Mouse (Mus musculus): ENCODE results near the gene Nr2f2.
A peak's percentile ranks its signal among the peaks of the same experiment; 100 is the strongest.

The Nr2f2 gene

DNA sequence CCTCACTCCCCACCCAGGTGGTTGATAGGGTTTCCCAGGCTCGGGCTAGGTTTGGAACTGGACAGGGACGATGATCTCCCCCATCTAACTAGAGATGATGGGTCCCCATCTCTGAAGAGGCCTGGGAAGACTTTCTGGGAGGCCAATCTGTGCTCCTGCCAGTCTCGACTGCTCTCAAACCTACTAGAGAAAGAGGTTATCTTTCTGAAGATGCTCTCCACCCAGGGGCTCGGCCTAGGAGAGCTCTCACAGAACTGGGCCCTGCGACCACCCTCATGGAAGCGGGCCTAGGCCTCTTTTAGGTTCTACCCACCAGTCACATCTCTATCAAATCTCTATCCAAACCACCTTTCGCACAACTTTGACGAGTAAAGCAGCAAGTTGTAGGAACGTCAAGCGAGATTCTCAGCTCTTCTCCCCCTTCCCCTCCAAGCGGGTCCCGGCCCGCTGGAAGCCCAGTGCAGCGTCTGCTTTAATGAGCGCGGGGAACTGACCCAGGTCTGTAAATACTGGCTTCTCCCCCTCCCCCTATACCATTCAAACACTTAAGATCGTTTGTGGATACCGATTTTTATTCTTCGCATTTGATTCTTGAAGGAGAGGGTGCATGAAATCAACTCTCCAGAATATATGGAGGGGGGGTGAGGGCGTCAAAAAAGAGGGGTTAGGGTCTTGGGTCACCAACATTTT is 16.4 kb downstream of the Nr2f2 start:
- DNase-seq: no peak

DNA sequence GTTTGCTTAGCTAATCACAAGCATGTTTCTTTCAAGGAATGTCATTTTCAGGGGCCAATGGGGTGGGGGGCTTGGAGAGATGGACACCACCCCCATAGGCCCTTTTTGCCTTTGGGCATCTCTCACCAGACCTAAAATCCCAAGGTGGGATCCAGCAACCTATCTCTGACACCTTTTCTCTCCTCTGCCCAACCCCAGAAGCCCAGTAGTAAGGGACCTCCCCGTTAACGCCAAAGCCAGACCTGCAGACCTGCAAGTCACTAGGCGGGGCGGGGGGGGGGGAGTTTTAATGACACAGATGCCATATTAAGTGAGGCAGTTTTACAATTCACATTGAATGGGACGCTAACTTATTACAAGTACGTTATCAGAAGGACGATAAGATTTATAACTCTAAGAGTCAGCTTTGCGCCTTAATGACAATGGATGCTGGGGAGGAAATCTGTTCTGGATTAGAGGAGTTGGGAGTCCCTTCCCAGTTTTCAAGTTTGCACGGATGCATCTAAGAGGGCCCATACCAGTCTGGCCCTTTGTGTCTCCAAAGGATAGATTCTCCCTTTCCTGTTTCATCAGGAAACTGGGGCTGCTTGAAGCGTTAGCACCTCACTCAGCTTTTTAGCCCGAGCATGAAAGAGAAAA is 17.4 kb downstream of the Nr2f2 start:
- no peak for DNase-seq

DNA sequence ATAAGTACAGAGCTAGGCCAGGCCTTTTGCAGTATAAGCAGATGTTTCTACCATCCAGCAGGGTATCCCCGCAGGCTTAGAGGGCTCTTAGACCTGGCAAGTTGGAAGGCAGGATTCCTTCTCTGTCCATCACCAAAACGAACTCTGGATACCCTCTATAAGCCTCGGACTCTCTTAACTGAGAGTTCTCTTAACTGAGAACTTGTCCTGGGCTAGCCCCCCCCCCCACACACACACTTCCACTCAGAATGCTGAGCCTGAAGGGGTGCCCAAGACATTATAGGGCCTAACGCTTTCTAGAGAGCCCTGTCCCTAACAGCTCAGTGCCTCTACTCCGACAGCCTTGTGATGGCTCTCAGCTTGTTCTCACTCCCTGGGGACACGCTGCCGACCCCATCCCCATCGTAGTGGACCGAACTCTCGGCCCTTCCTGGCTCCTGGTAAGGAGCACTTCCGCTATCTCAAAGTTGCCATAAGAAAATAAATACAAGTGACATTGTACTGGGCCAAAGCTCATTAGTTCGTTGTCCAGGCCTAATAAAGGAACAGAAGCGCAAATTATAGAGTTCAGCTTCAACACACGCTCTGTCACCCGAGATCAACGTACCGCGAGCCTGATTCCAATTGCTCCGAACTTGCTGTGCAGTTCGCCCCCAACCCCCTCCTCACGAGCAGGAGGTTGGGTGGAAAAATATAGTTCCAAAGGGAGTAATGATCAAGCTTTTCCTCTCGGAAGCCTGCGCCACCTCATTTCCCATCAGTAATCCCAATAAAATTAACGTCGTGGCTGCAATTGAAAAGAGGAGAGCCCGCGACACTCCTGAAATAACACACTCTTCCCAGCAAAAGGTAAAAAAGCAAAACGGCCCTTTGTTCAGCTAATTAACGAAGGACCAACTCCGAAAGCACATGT is 18.2 kb downstream of the Nr2f2 start:
- no peak for DNase-seq

DNA sequence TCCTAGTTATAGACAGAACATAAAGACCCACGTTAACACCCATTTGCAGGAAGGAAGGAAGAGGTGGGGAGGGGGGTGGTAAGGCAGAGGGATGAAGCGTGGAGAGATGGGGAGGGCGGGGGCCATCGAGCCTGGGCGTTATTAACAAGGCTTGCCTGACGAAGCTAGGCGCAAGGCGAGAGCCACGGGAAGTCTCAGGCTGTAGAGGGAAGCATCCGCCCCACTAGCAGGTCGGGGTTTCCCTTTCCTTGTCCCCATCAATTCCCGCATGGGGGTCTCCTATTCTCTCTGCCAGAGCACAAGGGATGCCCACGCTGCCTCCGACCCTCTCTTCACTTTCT is 18.9 kb downstream of the Nr2f2 start:
- DNase-seq: no peak

DNA sequence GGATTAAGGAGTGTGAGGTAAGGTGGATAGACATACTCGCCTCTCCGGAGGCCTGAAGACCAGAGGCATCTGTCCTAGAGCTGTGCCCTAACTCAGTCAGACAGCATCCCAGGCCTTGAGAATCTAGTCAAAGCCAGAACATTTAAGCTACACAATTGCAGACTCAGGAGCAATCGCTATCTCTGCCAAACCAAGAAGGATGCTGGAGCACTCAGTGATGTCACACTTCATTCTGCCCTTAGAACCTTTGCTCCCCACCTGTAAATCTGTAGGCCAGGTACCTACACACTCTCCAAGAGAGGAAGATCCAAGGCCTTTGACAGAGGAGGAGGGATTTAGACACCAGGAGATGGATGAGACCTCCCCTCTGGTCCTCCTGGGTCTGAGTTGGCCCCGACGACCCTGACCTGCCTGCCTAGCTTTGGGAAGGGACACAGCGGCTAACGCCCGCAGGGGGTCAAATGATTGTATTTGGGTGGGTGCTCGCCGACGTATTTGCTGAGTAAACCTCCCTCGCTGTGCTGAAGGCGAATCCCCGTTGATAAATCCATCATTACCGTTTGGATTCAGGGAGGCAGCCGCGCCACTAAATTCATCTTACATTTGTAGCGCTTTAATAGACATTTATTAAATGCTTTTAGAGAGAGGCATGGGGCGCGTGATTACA is 19.5 kb downstream of the Nr2f2 start:
- DNase-seq: no peak

DNA sequence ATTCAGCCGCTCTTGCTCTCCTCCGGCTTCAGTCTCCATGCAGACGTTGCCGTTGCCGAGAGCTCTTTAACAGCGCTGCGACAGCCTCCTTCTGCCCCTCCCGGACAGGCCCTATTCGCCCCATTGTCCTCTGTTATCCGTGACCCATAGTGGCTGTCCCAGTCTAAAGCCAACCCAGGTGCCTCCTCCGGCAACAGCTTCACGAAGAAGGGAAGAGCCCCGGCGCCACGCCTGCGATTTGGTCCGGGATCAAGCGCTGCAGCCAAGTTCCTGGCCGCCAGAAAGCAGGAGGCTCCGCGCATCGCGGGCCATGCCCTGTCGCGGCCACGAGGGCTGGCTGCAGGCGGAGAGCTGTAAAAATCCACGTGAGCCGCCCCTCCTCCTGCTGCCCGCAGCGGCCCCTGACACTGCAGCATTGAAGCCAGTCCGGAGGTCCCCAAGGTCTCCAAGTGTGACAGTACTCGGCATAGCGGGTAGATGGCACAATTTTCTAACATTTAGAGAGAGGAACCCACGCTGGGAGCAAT is 20.5 kb downstream of the Nr2f2 start:
- no peak for DNase-seq

DNA sequence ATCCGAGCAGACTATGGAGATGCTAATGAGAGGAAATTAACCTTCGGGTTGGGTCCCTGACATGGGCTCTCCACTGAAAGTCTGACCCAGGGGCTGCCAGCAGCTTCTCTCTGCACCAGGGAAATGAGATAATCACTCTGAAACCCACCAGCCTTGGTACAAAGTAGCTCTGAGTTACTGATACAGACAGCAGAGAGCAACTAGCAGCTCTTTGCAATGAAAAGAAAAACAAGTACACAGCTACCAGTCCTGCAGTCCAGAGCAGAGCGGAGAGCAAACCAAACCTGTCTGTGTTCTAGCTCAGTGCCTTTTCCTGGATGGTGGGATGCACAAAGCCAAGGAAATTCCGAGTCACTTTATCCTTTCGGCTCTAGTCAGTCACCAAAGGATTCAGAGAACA is 23.1 kb downstream of the Nr2f2 start:
- DNase-seq: no peak

DNA sequence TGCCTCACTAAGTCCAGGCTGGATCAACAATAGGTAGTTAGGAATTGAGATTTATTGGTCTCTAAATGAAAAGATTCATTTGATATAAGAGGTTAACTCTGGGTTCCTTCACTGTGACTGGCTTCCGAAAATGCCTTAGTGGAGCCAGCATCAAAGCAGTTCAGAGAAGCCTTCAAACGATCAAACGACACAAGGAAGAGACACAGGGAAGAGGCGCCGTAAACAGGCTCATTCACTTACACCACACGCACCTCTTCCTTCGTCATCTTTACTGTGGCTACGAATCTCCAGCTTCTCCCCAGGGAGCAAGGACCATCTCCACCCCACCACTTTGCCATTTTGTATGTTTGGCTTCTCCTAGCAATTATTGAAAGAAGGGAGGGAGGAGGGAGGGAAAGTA is 23.8 kb downstream of the Nr2f2 start:
- DNase-seq: no peak

DNA sequence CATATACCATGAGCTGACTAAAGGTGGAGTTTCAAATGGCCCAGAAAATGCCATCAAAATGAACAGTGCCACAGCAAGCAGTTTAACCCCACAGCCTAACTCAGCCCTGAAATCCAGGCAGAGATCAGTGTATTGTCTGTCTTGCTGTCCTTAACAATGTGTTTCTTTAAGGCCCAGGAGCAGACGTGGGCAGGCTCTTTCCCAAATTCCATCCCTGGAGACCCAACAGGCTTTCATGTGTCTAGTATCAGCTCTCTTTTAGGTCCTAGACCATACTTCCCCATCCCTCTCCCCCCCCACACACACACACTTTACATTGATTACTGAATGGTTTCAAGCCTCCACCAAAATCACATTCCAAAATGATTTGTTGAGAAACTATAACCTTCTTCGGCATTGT is 24.5 kb downstream of the Nr2f2 start:
- DNase-seq: no peak

DNA sequence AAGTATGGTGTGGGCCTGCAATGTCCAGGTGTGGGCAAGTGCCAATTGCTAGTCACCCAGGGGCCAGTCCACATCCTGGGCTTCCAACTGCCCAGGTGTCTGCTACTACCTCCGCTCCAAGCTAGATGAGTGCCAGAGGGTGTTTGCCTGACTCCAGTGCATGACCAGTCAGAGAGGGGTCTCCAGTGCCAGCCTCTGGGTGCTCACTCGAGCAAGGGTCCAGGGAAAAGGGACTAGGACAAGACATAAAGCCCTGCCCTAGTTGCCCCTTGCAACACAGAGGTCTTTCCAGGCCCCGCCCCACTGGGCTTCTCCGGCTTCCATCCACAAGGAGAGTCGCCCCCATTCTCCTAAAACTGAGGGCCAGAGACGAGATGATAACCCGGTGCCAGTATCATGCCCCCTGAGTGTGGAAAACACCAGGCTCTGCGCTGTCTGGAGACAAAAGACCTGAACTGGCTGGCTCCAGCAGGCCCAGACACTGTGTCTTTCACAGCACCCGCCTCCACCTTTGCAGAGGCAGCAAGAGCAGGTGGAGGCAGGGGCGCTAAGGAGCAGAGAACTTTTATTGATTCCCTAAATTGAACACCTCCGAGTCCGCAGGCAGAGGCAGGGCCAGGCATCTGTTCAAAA is 26.4 kb downstream of the Nr2f2 start:
- DNase-seq: no peak

DNA sequence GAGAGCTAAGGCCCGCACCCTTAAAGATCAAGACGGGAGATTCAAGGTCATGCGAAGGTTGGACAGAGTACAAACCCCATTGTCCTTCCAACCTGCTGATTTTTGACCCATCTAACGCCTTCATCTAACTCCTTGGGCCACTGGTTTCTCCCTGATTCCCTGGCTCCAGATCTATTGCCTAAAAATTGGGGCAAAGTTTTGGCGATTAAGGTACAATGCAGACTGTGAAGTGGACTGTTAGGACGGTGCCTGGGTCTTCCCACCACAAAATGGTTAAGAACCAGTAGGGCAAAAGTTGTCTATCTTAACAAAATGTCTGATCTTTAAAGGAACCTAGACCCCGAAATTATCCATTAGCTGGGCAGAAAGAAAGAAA is 28.3 kb downstream of the Nr2f2 start:
- DNase-seq: no peak

DNA sequence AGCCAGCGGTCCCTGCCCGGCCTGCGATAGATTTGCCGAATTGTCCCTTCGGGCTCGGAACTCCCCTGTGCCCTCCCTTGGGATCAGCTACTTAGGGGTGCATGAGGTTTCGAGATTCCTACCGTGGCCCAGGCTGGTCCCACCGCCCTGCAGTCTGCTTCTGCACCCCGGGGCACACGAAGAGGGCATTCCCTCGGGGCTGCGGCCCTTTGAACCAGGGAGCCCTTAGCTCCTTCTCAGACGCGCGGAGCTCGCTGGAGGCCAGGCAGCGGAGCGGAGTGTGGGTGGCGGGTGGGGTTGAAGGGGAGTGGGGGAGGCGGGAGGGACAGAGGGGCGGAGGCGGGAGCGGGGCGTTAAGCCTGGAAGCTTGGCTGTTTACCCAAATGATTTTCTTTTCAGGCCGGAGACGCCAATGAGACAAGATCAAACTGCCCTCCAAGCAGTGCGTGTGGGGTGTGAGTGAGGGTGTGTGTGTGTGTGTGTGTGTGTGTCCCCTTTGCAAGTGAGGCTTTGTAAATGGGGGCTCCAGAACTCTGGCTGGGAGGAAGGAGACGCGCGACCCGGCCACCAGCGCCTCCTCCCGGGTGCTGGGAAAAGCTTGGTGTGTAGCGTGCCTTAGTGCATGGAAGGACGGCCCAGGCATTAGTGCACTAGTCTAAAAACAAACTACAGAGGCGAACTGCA is 28.8 kb downstream of the Nr2f2 start:
- DNase-seq: no peak

DNA sequence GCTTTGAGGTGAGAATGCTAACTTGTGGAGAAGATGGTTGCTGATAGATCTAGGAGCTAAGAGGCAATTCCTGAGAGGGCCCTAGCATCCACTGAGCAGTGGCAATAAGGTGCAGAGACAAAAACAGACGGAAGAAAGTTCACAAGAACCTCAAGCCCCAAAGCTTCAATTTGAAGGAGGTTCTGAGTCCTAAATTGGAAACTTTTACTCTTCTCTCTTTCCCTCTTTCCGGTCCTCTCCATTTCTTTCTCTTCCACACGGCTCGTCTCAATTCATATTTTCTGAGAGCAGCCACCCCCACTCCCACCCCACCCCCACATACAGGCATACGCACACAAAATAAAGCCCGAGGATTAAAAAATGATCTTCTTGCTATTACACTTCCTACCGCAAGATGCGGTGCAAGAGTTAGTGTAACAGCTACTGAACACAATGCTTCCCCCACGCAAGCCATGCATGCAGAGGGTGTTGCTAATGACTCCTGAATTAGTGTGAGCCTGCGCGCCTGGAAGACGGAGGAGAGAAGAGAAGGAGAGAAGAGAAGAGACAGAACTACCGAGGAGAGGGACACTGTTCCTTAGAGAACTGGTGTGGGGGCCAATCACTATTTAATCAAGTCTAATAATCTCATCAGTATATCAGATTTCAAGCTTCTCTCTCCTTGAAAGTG is 29.8 kb downstream of the Nr2f2 start:
- no peak for DNase-seq

DNA sequence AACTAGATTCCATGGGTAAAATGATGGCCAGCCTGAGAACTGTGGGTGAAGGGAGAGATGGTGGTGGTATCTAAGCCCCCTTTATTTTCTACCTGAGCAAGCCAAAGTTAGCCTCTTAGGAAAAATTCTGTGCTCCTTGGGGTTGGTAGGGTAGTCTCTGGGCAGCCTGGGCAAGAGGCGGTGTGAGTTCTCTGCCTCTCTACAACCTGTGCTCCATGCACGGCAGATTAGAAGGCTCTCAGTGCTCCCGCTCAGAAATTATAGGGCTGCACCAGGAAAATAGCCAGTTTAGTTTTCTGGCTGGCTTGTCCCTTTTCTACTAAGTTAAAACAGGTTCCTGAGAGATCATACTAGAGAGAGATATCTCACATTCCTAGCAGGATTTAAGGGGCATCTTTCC is 30.4 kb downstream of the Nr2f2 start:
- DNase-seq: no peak

DNA sequence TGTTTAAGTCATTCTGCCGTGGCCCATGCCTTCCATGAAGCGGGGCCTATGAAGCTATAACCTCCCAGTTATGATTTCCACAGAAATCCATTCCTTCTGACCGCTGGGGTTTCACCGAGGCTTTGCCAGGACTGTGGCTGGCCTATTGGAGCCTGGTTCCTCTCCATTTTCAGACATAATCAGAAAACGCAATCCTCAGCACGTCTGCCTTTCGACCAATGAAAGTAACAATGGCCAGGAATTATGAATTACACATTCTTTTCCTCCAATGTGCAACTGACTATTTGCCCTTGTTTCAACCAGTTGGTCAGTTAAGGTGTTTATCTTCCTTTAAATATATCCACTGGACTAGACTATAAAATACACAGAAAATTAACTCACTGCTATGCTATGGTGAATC is 31.1 kb downstream of the Nr2f2 start:
- no peak for DNase-seq

DNA sequence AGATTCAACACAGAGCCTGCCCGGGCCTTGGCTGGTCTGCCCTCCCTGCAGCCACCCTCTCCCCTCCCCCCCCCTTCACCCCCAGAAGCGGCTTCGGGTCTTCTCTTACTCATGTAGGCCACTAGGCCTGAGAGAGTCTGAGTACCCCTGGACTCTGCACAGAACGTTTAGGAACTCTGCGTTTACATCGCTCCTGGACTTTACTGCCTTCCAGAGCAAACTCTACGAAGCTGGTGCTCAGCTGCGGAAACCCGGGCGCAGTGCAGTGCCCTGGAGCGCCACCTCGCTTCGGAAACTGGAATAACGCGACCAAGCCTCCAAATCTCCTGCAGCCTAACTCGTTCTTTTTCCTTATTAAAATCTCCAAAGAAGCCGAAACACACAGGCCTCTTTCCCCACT is 31.7 kb downstream of the Nr2f2 start:
- peak; percentile 54 for DNase-seq

DNA sequence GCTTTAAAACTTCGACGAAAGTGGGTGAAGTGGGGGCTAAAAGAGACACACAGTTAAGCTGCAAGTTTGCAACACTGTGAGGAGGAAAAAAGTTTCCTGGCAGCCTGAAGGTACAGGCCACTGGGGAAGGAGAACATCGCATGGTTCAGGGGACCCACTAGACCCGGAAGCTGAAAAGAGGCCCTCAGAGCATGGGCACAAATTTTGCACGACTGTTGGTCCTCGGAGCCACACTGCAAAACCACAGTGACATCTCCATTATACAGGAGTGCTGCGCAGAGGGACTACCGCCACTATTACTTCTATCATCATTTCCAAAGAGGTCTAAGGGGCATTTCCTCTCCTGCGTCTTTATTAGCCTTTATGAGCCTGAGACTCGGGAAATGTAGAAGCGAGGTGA is 32.7 kb downstream of the Nr2f2 start:
- no peak for DNase-seq

DNA sequence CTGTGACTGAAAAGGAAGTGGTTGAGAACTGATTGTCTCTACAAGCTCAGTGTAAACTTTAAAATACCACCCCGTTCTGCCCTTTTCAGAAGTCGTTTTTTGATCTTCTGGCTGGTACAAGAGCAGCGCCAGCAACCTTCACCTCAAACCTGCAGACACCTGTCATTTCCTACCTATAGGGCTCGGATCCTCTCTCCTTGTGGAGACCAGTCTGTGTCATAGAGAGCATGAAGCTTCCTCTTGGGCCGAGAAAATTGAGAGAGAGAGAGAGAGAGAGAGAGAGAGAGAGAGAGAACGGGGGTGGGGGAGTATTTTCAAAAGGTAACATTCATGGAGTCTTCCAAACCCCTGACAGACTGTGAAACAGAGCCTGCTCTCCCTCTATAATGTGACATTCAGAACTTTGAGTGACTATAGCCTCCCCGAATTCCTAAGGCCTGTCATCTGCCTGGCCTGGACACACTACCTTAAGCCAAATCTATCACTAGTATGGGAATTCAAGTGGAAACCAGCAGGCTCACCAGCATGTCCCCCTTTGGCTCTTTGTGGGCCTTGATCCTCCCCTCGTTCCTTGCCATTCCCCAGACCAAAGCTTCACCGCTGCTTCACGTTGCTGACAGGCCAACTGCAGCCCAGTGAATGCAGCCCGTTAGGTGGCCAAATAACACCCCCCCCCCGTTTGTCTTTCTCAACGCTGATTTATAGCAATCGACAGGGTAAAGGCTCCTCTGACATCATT is 33.4 kb downstream of the Nr2f2 start:
- DNase-seq: no peak

DNA sequence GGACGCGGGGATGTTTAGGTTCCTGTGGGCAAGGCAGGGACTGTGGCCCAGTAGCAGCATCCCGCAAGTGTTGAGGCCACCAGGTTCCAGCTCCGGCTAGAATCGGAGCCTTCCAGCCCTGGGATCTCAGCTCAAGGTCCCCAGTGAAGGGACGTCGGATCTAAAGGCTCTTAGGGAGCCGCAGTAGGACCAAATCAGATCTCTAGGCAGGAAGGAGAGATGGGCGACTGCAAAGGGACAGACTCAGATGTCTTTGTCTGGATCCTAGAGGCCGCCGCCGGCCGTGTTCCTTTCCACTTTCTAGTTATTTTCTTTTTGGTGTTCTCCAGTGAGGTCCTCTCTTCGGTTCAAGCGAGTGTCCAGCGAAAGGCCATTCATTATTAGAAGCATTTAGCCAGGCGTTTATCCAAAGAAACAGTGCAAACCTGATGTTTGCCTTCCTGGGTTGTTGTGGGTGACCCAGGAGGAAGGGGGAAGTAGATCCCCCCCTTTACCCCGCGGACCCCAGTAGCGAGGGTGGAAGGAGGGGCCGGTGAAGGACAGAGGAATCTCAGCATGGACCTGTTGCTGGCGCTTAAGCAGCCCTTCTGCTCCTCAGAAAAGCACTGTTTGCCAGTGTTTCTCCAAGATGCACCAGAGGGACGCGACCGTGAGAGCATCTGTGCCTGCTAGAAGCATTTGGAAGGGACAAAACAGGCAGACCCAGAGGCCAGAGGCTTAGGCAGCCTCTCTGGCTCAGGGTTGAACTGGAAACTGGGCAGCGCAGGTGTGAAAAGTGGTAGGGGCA is 34.3 kb downstream of the Nr2f2 start:
- DNase-seq: no peak
